Mouse (Mus musculus) hindbrain, postnatal 0 days (tissue): Measurements from ENCODE around the gene Olfr223. TPM values are rescaled to one million over a fixed set of nuclear protein-coding genes. Genes with fewer than 3 reads are reported as not detected.

Experiments used
- ATAC-seq: fragments of 200-750 bp; cut with Nextera tagmentation; 2 replicates; pipeline ENCODE4 v1.8.0; 2017; ENCODE audit warnings: mild to moderate bottlenecking, moderate TSS enrichment, moderate library complexity
- DNase-seq: peaks from one replicate; pipeline ENCODE4 v3.0.0-alpha.2; 2015; ENCODE audit warnings: low spot score
- H3K27ac ChIP-seq: fragments of 300-500 bp; sonication (generic); 2 replicates; pipeline ENCODE4 v1.5.1; 2014; ENCODE audit warnings: mild to moderate bottlenecking
- H3K27me3 ChIP-seq: fragments of 300-500 bp; sonication (generic); 2 replicates; pipeline ENCODE4 v1.6.1; 2014; ENCODE audit warnings: low read length, mixed read lengths; ENCODE audit not compliant: insufficient read depth
- H3K36me3 ChIP-seq: fragments of 300-500 bp; sonication (generic); 2 replicates; pipeline ENCODE4 v1.6.1; 2014; ENCODE audit warnings: low read length, mixed read lengths; ENCODE audit not compliant: insufficient read depth
- H3K4me1 ChIP-seq: fragments of 300-500 bp; sonication (generic); 2 replicates; pipeline ENCODE4 v1.6.1; 2014; ENCODE audit warnings: antibody characterized with exemption, low read length, mixed read lengths; ENCODE audit not compliant: insufficient read depth
- H3K4me2 ChIP-seq: fragments of 300-500 bp; sonication (generic); 2 replicates; pipeline ENCODE4 v1.6.1; 2014; ENCODE audit warnings: low read depth, mild to moderate bottlenecking, low read length, moderate library complexity, mixed read lengths
- H3K4me3 ChIP-seq: fragments of 300-500 bp; sonication (generic); 2 replicates; pipeline ENCODE4 v1.5.1; 2014; ENCODE audit warnings: low read length
- H3K9ac ChIP-seq: fragments of 300-500 bp; sonication (generic); replicated peaks from 2 replicates; pipeline ENCODE4 v1.6.1; 2014; ENCODE audit warnings: mild to moderate bottlenecking, low read length, moderate library complexity, mixed read lengths
- H3K9me3 ChIP-seq: fragments of 300-500 bp; sonication (generic); 2 replicates; pipeline ENCODE4 v1.6.1; 2016; ENCODE audit warnings: low read length, mixed read lengths
- CTCF ChIP-seq: IDR thresholded peaks from 2 replicates; pipeline ENCODE4 v1.5.1; 2016; ENCODE audit warnings: antibody characterized with exemption, control low read depth, low read depth
- WGBS: fragments of 180-500 bp; shearing (Covaris S2); extraction: QIAGEN DNeasy Blood & Tissue Kit; methylation state at CpG from one replicate; pipeline ENCODE4 v1.1.7; 2014; 5-methylcytosine and 5-hydroxymethylcytosine counted together
- polyA plus RNA-seq: library from polyadenylated mRNA; unstranded; fragments of >200 nt; fragmentation: Nextera tagmentation; extraction: Ambion mirVana; gene quantifications from 2 replicates; pipeline ENCODE4 v1.2.1, GENCODE M21; 2015
- total RNA-seq: library from RNA; depleted of rRNA; stranded (reverse); fragments of >200 nt; gene quantifications from 2 replicates; pipeline ENCODE4 v1.2.3, GENCODE M21; 2014

Olfr223 gene
- total and polyA plus RNA-seq, 2 experiments from 2014 or later: not detected

- DNase-seq: peak; percentile 50
- Histone ChIP-seq H3K27ac (no peak overlapping the region), H3K4me2 (no peak overlapping the region), H3K36me3 (no peaks in the 10 kb centered on the region), H3K4me3 (no peak overlapping the region), H3K4me1 (no peaks in the 10 kb centered on the region), H3K27me3 (0 out of 2 replicates have a peak, but pooled peaks cover 4% of the 10 kb centered on the region), H3K9me3 (no peaks in the 10 kb centered on the region), H3K9ac (no peak overlapping the region)
- TF ChIP-seq CTCF: peak; percentile 65
- WGBS: 69% methylated on average over 3 of the region's 3 CpGs
- ATAC-seq: no peak
Observed at GRCm38 (mm10) chr11:59569306-59569705, 23.8 kb downstream of the Olfr223 start.

GRCm38 (mm10) chr11:59562837-59563236 lies 30.3 kb downstream of the Olfr223 start:
- ATAC-seq (no peak), DNase-seq (no peak)
- H3K27ac ChIP-seq: no peak overlapping the region
- no peak overlapping the region for H3K4me3 ChIP-seq
- WGBS: 64% methylated on average over 9 of the region's 9 CpGs
- no peak for TF ChIP-seq CTCF
- H3K9me3 ChIP-seq: no peaks in the 10 kb centered on the region
- H3K9ac ChIP-seq: no peak overlapping the region
- H3K4me1 ChIP-seq: no peaks in the 10 kb centered on the region
- no peak overlapping the region for H3K4me2 ChIP-seq
- no peaks in the 10 kb centered on the region for H3K36me3 ChIP-seq
- no peaks in the 10 kb centered on the region for H3K27me3 ChIP-seq

GRCm38 (mm10) chr11:59562336-59562735 lies 30.8 kb downstream of the Olfr223 start:
- Histone ChIP-seq H3K4me2 (no peak overlapping the region), H3K9me3 (no peaks in the 10 kb centered on the region), H3K4me1 (no peaks in the 10 kb centered on the region), H3K27ac (no peak overlapping the region), H3K9ac (no peak overlapping the region), H3K27me3 (no peaks in the 10 kb centered on the region), H3K4me3 (no peak overlapping the region), H3K36me3 (no peaks in the 10 kb centered on the region)
- no peak for TF ChIP-seq CTCF
- WGBS: 95% methylated on average over 4 of the region's 4 CpGs
- ATAC-seq (no peak), DNase-seq (no peak)

- 75% methylated on average over 3 of the region's 3 CpGs for WGBS
- H3K27ac ChIP-seq: no peak overlapping the region
- H3K9ac ChIP-seq: no peak overlapping the region
- H3K4me3 ChIP-seq: no peak overlapping the region
- TF ChIP-seq CTCF: no peak
- H3K36me3 ChIP-seq: no peaks in the 10 kb centered on the region
- no peaks in the 10 kb centered on the region for H3K4me1 ChIP-seq
- H3K27me3 ChIP-seq: no peaks in the 10 kb centered on the region
- DNase-seq: no peak
- ATAC-seq: no peak
- H3K4me2 ChIP-seq: no peak overlapping the region
- H3K9me3 ChIP-seq: no peaks in the 10 kb centered on the region
Observed at GRCm38 (mm10) chr11:59560906-59561305, 32.2 kb downstream of the Olfr223 start.

GRCm38 (mm10) chr11:59554535-59554934 lies 38.6 kb downstream of the Olfr223 start:
- TF ChIP-seq CTCF: no peak
- Histone ChIP-seq H3K27ac (no peak overlapping the region), H3K4me2 (no peak overlapping the region), H3K4me1 (no peaks in the 10 kb centered on the region), H3K4me3 (no peak overlapping the region), H3K9ac (no peak overlapping the region), H3K27me3 (no peaks in the 10 kb centered on the region), H3K9me3 (no peaks in the 10 kb centered on the region), H3K36me3 (no peaks in the 10 kb centered on the region)
- no peak for DNase-seq
- 78% methylated on average over 8 of the region's 8 CpGs for WGBS
- ATAC-seq: no peak

- no peak for TF ChIP-seq CTCF
- ATAC-seq: no peak
- H3K4me2 ChIP-seq: no peak overlapping the region
- H3K36me3 ChIP-seq: no peaks in the 10 kb centered on the region
- no peaks in the 10 kb centered on the region for H3K9me3 ChIP-seq
- 93% methylated on average over 11 of the region's 11 CpGs for WGBS
- no peak overlapping the region for H3K27ac ChIP-seq
- H3K27me3 ChIP-seq: no peaks in the 10 kb centered on the region
- H3K4me1 ChIP-seq: no peaks in the 10 kb centered on the region
- no peak overlapping the region for H3K9ac ChIP-seq
- no peak overlapping the region for H3K4me3 ChIP-seq
- DNase-seq: no peak
Observed at GRCm38 (mm10) chr11:59554127-59554526, 39.0 kb downstream of the Olfr223 start.

- Histone ChIP-seq H3K4me2 (no peak overlapping the region), H3K9ac (no peak overlapping the region), H3K4me1 (no peaks in the 10 kb centered on the region), H3K9me3 (no peaks in the 10 kb centered on the region), H3K36me3 (no peaks in the 10 kb centered on the region), H3K4me3 (no peak overlapping the region), H3K27ac (no peak overlapping the region), H3K27me3 (no peaks in the 10 kb centered on the region)
- 86% methylated on average over 9 of the region's 9 CpGs for WGBS
- TF ChIP-seq CTCF: no peak
- no peak for DNase-seq
- ATAC-seq: no peak
Observed at GRCm38 (mm10) chr11:59544005-59544404, 49.1 kb downstream of the Olfr223 start.
